Mouse (Mus musculus) CH12.LX (cell line): Measurements from ENCODE around the gene Thsd7b. TPM values are rescaled to one million over a fixed set of nuclear protein-coding genes. Genes with fewer than 3 reads are reported as not detected.

Source experiments
- DNase-seq: peaks from one replicate; pipeline ENCODE4 v3.0.0-alpha.2; 2013; ENCODE audit errors: extremely low read depth
- H3K27ac ChIP-seq: 2 replicates; pipeline ENCODE4 v1.5.1; 2012; ENCODE audit warnings: low read depth, mild to moderate bottlenecking, control low read depth, moderate library complexity; ENCODE audit not compliant: insufficient read depth
- H3K27me3 ChIP-seq: replicated peaks from 2 replicates; pipeline ENCODE3; 2012; ENCODE audit warnings: inconsistent platforms
- H3K36me3 ChIP-seq, 2 experiments: replicated peaks in 1 of 2; 2 replicates each; pipeline versions ENCODE3 to v1.6.1; 2012; ENCODE audit warnings: inconsistent platforms in 1 of 2, low read length in 1 of 2, mild to moderate bottlenecking in 1 of 2, mixed read lengths in 1 of 2, moderate library complexity in 1 of 2; ENCODE audit not compliant: control insufficient read depth in 1 of 2, insufficient read depth in 1 of 2
- H3K4me1 ChIP-seq, 2 experiments: 2 replicates each; pipeline ENCODE4 v1.6.1; 2012; ENCODE audit warnings: inconsistent platforms in 1 of 2, moderate library complexity in 1 of 2; ENCODE audit not compliant: insufficient read depth in 2 of 2, control insufficient read depth in 1 of 2
- H3K4me2 ChIP-seq: 2 replicates; pipeline ENCODE4 v1.6.1; 2012; ENCODE audit warnings: low read depth, mild to moderate bottlenecking, control low read depth; ENCODE audit not compliant: poor library complexity, insufficient read depth, severe bottlenecking
- H3K4me3 ChIP-seq, 3 experiments: fragments of 150-350 bp in 1 of 3; sonication (generic) in 1 of 3; replicated peaks in 1 of 3; 2 replicates each; pipeline versions ENCODE3 to v1.5.1; 2011 to 2012; ENCODE audit warnings: low read depth in 2 of 3, low read length in 2 of 3, mild to moderate bottlenecking in 2 of 3, moderate library complexity in 2 of 3, control low read depth in 1 of 3, improper control_type of control experiment in 1 of 3, inconsistent platforms in 1 of 3, mixed read lengths in 1 of 3; ENCODE audit not compliant: poor library complexity in 1 of 3
- H3K79me2 ChIP-seq: replicated peaks from 2 replicates; pipeline ENCODE4 v1.6.1; 2012; ENCODE audit warnings: mild to moderate bottlenecking, moderate library complexity; ENCODE audit not compliant: control insufficient read depth, poor library complexity, insufficient read depth, severe bottlenecking; ENCODE audit errors: extremely low read depth
- H3K9ac ChIP-seq: 2 replicates; pipeline ENCODE4 v1.6.1; 2012; ENCODE audit warnings: low read depth, mild to moderate bottlenecking, control low read depth, moderate library complexity; ENCODE audit not compliant: insufficient read depth
- H3K9me3 ChIP-seq: replicated peaks from 2 replicates; pipeline ENCODE3; 2012; ENCODE audit warnings: low read length, inconsistent platforms, mixed read lengths
- CHD2 ChIP-seq: IDR thresholded peaks from 2 replicates; pipeline ENCODE4 v1.6.1; 2011; ENCODE audit warnings: low read length, improper control_type of control experiment
- CTCF ChIP-seq, 2 experiments: IDR thresholded peaks in 1 of 2; conservative IDR thresholded peaks in 1 of 2; 2 replicates each; pipeline ENCODE4 v1.5.1; 2011 to 2012; ENCODE audit warnings: low read depth in 2 of 2, low read length in 2 of 2, improper control_type of control experiment in 1 of 2, inconsistent platforms in 1 of 2, mild to moderate bottlenecking in 1 of 2, moderate library complexity in 1 of 2
- ETS1 ChIP-seq: conservative IDR thresholded peaks from 2 replicates; pipeline ENCODE4 v1.6.1; 2012; ENCODE audit warnings: low read depth, mild to moderate bottlenecking, inconsistent platforms, low read length, improper control_type of control experiment, moderate library complexity
- MAFK ChIP-seq: IDR thresholded peaks from 2 replicates; pipeline ENCODE4 v1.6.1; 2011; ENCODE audit warnings: low read length, improper control_type of control experiment; ENCODE audit not compliant: insufficient replicate concordance
- PAX5 ChIP-seq: IDR thresholded peaks from 2 replicates; pipeline ENCODE4 v1.6.1; 2012; ENCODE audit warnings: low read length, inconsistent platforms, mixed read lengths
- RAD21 ChIP-seq: IDR thresholded peaks from 2 replicates; pipeline ENCODE4 v1.6.1; 2011; ENCODE audit warnings: low read depth, mild to moderate bottlenecking, low read length, improper control_type of control experiment, moderate library complexity
- RCOR1 ChIP-seq: conservative IDR thresholded peaks from 2 replicates; pipeline ENCODE4 v1.6.1; 2012; ENCODE audit warnings: low read depth, mild to moderate bottlenecking, inconsistent platforms, low read length, improper control_type of control experiment
- SIN3A ChIP-seq: IDR thresholded peaks from 2 replicates; pipeline ENCODE4 v1.6.1; 2012; ENCODE audit warnings: low read length, improper control_type of control experiment, inconsistent platforms
- SMC3 ChIP-seq: IDR thresholded peaks from 2 replicates; pipeline ENCODE4 v1.6.1; 2011; ENCODE audit warnings: low read depth, low read length, improper control_type of control experiment
- UBTF ChIP-seq: IDR thresholded peaks from 2 replicates; pipeline ENCODE4 v1.6.1; 2012; ENCODE audit warnings: low read depth, mild to moderate bottlenecking, inconsistent platforms, low read length, improper control_type of control experiment, moderate library complexity
- USF1 ChIP-seq: IDR thresholded peaks from 2 replicates; pipeline ENCODE4 v1.6.1; 2014; ENCODE audit warnings: low read depth, mild to moderate bottlenecking, inconsistent platforms, low read length, improper control_type of control experiment
- USF2 ChIP-seq: conservative IDR thresholded peaks from 2 replicates; pipeline ENCODE4 v1.6.1; 2011; ENCODE audit warnings: low read depth, low read length, improper control_type of control experiment
- ZMIZ1 ChIP-seq: IDR thresholded peaks from 2 replicates; pipeline ENCODE4 v1.6.1; 2012; ENCODE audit warnings: low read depth, mild to moderate bottlenecking, inconsistent platforms, low read length, improper control_type of control experiment
- dilution Hi-C: fragments of 300-500 bp; cut with MboI; formaldehyde crosslinking; loops from 2 replicates; pipeline ENCODE4 v1.14.3; 2020; ENCODE audit warnings: low sequenced_read_pairs; ENCODE audit not compliant: extremely low pct_unique_long_range_greater_than_20kb, extremely low pct_ligation_motif_present
- in situ Hi-C: fragments of 300-500 bp; cut with MboI; formaldehyde crosslinking; loops from 3 replicates; pipeline ENCODE4 v1.14.3; 2019; ENCODE audit warnings: low sequenced_read_pairs, low pct_ligation_motif_present, low pct_unique_long_range_greater_than_20kb, mixed read lengths
- polyA plus RNA-seq: library from polyadenylated mRNA; unstranded; fragments of >175 nt; gene quantifications from 2 replicates; pipeline ENCODE4 v1.2.1, GENCODE M21; 2012; ENCODE audit warnings: low read depth; ENCODE audit not compliant: insufficient read length
- total RNA-seq, 2 experiments: library from RNA; depleted of rRNA; stranded (reverse); fragments of 300-350 nt in 1 of 2; fragments of >200 nt in 1 of 2; gene quantifications; 2 replicates each; pipeline ENCODE4 v1.2.3; 2012 to 2014

Gene Thsd7b
- total and polyA plus RNA-seq, 3 experiments: not detected

GRCm38 (mm10) chr1:130066193-130066959 is 793.3 kb downstream of the Thsd7b start:
- no peak overlapping the region for H3K4me3 ChIP-seq
- TF ChIP-seq PAX5: no peak
- no peak for TF ChIP-seq CHD2
- peak in 1 of 2 experiments; percentile 46; a peak in 3 of 4 replicates for TF ChIP-seq CTCF (conservative IDR thresholded peaks at IDR 0.05 in 1 of 2, IDR thresholded peaks at IDR 0.05 in 1 of 2; ENCODE audit: low read depth in 2 of 2, low read length in 2 of 2)
- TF ChIP-seq RAD21: peak; percentile 54
- 0 out of 2 replicates have a peak, but pooled peaks have one; percentile 2 for TF ChIP-seq SMC3
- no peaks in the 10 kb centered on the region for H3K36me3 ChIP-seq
- dilution Hi-C loops: no loop called here
- no peaks in the 10 kb centered on the region for H3K4me1 ChIP-seq
- in situ Hi-C loops: no loop called here
- peak; percentile 6 for DNase-seq
- no peaks in the 10 kb centered on the region for H3K79me2 ChIP-seq
- H3K9me3 ChIP-seq: no peaks in the 10 kb centered on the region
- H3K27me3 ChIP-seq: no peaks in the 10 kb centered on the region
- no peak overlapping the region for H3K27ac ChIP-seq
- no peak overlapping the region for H3K4me2 ChIP-seq
- H3K9ac ChIP-seq: no peak overlapping the region

GRCm38 (mm10) chr1:130083788-130084187 is 810.7 kb downstream of the Thsd7b start:
- TF ChIP-seq UBTF (no peak), ZMIZ1 (no peak), RCOR1 (no peak), MAFK (peak; percentile 74; the same call in 1 of the 2 replicates)
- TF ChIP-seq, all 38 proteins: peak for 1
- H3K4me1 ChIP-seq: no peaks in the 10 kb centered on the region
- dilution Hi-C loops: no loop called here
- no peak overlapping the region for H3K4me3 ChIP-seq
- no peaks in the 10 kb centered on the region for H3K36me3 ChIP-seq
- in situ Hi-C loops: no loop called here
- H3K27me3 ChIP-seq: no peaks in the 10 kb centered on the region
- no peak overlapping the region for H3K9ac ChIP-seq
- no peak for DNase-seq
- H3K79me2 ChIP-seq: no peaks in the 10 kb centered on the region
- H3K4me2 ChIP-seq: no peak overlapping the region
- no peak overlapping the region for H3K27ac ChIP-seq
- no peaks in the 10 kb centered on the region for H3K9me3 ChIP-seq

- H3K9ac ChIP-seq: no peak overlapping the region
- H3K27ac ChIP-seq: no peak overlapping the region
- no peaks in the 10 kb centered on the region for H3K4me1 ChIP-seq
- in situ Hi-C loops: no loop called here
- no peaks in the 10 kb centered on the region for H3K27me3 ChIP-seq
- dilution Hi-C loops: no loop called here
- H3K79me2 ChIP-seq: no peaks in the 10 kb centered on the region
- peak; percentile 96 for TF ChIP-seq MAFK
- no peak for TF ChIP-seq ETS1
- TF ChIP-seq USF1: no peak
- no peak for TF ChIP-seq SIN3A
- TF ChIP-seq USF2: no peak
- no peak overlapping the region for H3K4me2 ChIP-seq
- no peaks in the 10 kb centered on the region for H3K36me3 ChIP-seq
- DNase-seq: no peak
- H3K4me3 ChIP-seq: no peak overlapping the region
- H3K9me3 ChIP-seq: no peaks in the 10 kb centered on the region
Observed at GRCm38 (mm10) chr1:130085207-130085606, 812.1 kb downstream of the Thsd7b start.
